9 mouse cellular contexts compared by ENCODE assay signal in the genomic region with DNA sequence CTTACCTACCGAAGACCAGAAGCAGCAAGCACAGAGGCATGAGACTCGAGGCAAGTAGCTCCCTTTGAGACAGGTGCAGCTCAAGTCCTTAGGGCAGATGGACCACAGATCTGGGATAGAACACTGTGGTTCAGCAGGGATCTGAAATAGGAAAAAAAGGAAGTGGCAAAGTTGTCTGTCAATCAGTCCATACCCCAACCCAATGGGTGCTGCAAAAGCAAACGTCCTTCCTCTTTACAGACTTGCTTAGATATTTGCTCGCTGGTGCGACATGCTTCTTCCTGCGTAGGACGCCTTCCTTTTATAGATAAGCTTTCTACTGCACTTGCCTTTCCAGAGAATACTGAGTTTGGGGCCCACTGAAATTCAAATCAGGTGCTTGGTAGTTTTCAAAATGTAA. TPM values are rescaled to one million over a fixed set of nuclear protein-coding genes. Genes with fewer than 3 reads are reported as not detected.
A peak's percentile ranks its signal among the peaks of the same experiment; 100 is the strongest.
DNase-seq lines count a peak whose midpoint lies in the region; ATAC-seq lines count a peak whose summit lies in the region.
"Had no signal": no experiment of that assay in that cellular context is flagged by ENCODE, and none has a peak within 500 bp of the region (broad histone marks: within the 10 kb centered on the region; RNA-seq: fewer than 3 reads in every experiment).

A gene (minus strand): TSS at position 303 of the 400 bp plus-strand sequence.

- no peak for ATAC-seq in neural tube, embryonic 15.5 days (ENCODE audit: low FRiP score)
- ATAC-seq in activated CD4-positive, CD25-positive, alpha-beta regulatory T cell, adult 4 months: no peak

- no peak within 1 kb of the TSS for H3K27ac ChIP-seq in neural tube, embryonic 15.5 days (replicated peaks)
- H3K27ac ChIP-seq: midbrain, embryonic 12.5 days had no signal

- no peak within 1 kb of the TSS for H3K4me2 ChIP-seq in neural tube, embryonic 15.5 days
- H3K4me2 ChIP-seq: midbrain, embryonic 12.5 days had no signal

- 90% methylated on average over 7 of the region's 7 CpGs for WGBS in neural tube, embryonic 15.5 days

- no peaks in the 10 kb centered on the region for H3K9me3 ChIP-seq in neural tube, embryonic 15.5 days (replicated peaks)
- H3K9me3 ChIP-seq: midbrain, embryonic 12.5 days had no signal

- DNase-seq in lung, postnatal 36 days: peak; percentile 12
- DNase-seq in lung, adult 18-20 months: no peak
- DNase-seq in gonadal fat pad, adult 2 months (ENCODE audit: low read depth): no peak
- DNase-seq in layer of hippocampus, postnatal 14 days (ENCODE audit: low spot score in 2 of 2): no peak
- no peak for DNase-seq in cerebellum, postnatal 10 days

- H3K4me1 ChIP-seq in neural tube, embryonic 15.5 days: no peaks in the 10 kb centered on the region
- H3K4me1 ChIP-seq: midbrain, embryonic 12.5 days had no signal

- H3K27me3 ChIP-seq in neural tube, embryonic 15.5 days (replicated peaks): no peaks in the 10 kb centered on the region
- H3K27me3 ChIP-seq: midbrain, embryonic 12.5 days had no signal

- H3K36me3 ChIP-seq in neural tube, embryonic 15.5 days: no peaks in the 10 kb centered on the region
- H3K36me3 ChIP-seq: midbrain, embryonic 12.5 days had no signal

- no peak within 1 kb of the TSS for H3K4me3 ChIP-seq in neural tube, embryonic 15.5 days (replicated peaks)
- H3K4me3 ChIP-seq: erythroblast, embryonic 14.5 days; midbrain, embryonic 12.5 days had no signal

- H3K9ac ChIP-seq in neural tube, embryonic 15.5 days (replicated peaks): no peak within 1 kb of the TSS
- H3K9ac ChIP-seq: midbrain, embryonic 12.5 days had no signal

RNA-seq across cellular contexts. Expression of the gene that starts here (rescaled TPM):
- polyA plus RNA-seq in gonadal fat pad, adult 2 months (2012; rRNA removed): 10.0 and 11.0 TPM in 2 replicates
- total RNA-seq in layer of hippocampus, postnatal 14 days (2021): 10 to 100 TPM; 32.1 to 35.6 TPM
- 11.3 and 14.1 TPM in 2 replicates for polyA plus RNA-seq in neural tube, embryonic 15.5 days (2015; fragmentation: Nextera tagmentation; extraction: Ambion mirVana)
- not detected for polyA plus RNA-seq in activated CD4-positive, CD25-positive, alpha-beta regulatory T cell, adult 4 months (2017; shearing (Covaris generic))

Comparison
In these comparisons a context has a peak if more than half of its experiments do, and no peak if none do; other contexts are left out.
1. RNA of the gene that starts here (polyA plus RNA-seq): 11.3 to 14.1 TPM in neural tube, embryonic 15.5 days and 10.0 to 11.0 TPM in gonadal fat pad, adult 2 months; not detected in activated CD4-positive, CD25-positive, alpha-beta regulatory T cell, adult 4 months; every median in the first group is over 10 times any median in the second.